Mouse (Mus musculus) testis, adult 2 months (tissue): ENCODE results near the gene Arhgap15. TPM values are rescaled to one million over a fixed set of nuclear protein-coding genes. Genes with fewer than 3 reads are reported as not detected.

ENCODE experiments used
- H3K27ac ChIP-seq: fragments of 200-500 bp; 2 replicates; pipeline ENCODE4 v1.5.1; 2012; ENCODE audit warnings: low read depth, low read length; ENCODE audit not compliant: control insufficient read depth, insufficient read depth
- H3K27me3 ChIP-seq: fragments of 200-500 bp; 2 replicates; pipeline ENCODE4 v1.6.1; 2012; ENCODE audit warnings: mild to moderate bottlenecking, low read length, moderate library complexity; ENCODE audit not compliant: control insufficient read depth, insufficient read depth
- H3K36me3 ChIP-seq: fragments of 200-500 bp; 2 replicates; pipeline ENCODE4 v1.6.1; 2012; ENCODE audit warnings: mild to moderate bottlenecking, low read length; ENCODE audit not compliant: control insufficient read depth, insufficient read depth
- H3K4me1 ChIP-seq: fragments of 200-500 bp; 2 replicates; pipeline ENCODE4 v1.6.1; 2012; ENCODE audit warnings: low read length; ENCODE audit not compliant: control insufficient read depth, insufficient read depth
- H3K4me3 ChIP-seq: fragments of 200-500 bp; 2 replicates; pipeline ENCODE4 v1.5.1; 2012; ENCODE audit warnings: low read depth, mild to moderate bottlenecking, low read length, moderate library complexity, mixed read lengths; ENCODE audit not compliant: control insufficient read depth
- CTCF ChIP-seq: fragments of 200-500 bp; IDR thresholded peaks from 2 replicates; pipeline ENCODE4 v1.5.1; 2012; ENCODE audit warnings: low read depth, mild to moderate bottlenecking, inconsistent platforms, low read length, moderate library complexity; ENCODE audit not compliant: control insufficient read depth, insufficient read depth, insufficient replicate concordance
- POLR2A ChIP-seq: fragments of 200-500 bp; IDR thresholded peaks from 2 replicates; pipeline ENCODE4 v1.6.1; 2012; ENCODE audit warnings: low read depth, mild to moderate bottlenecking, inconsistent platforms, low read length, moderate library complexity; ENCODE audit not compliant: control insufficient read depth
- polyA plus RNA-seq: library from polyadenylated mRNA; depleted of rRNA; stranded (reverse); fragments of >200 nt; gene quantifications from 2 replicates; pipeline ENCODE4 v1.2.3, GENCODE M21; 2012

Arhgap15 gene
- polyA plus RNA-seq, 1 experiment: 0.43 TPM

DNA sequence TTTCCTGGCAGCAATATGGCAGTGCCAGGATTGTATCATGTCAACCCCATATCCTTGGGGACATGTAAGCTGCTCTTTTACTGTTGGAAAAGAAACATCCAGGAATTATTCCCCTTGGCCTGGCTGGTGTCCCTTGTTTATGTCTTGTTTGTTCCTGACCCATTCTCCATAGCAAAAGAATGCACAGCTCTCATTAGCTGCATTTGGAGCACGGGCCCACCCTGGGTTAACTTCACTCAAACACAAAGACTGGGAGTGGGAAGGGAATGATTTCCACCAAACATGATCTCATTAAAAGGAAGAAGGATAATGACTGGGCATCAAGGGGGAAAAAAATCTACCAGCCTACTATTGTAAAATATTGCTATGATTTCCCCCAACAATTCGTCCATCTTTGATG, 600.5 kb downstream of the Arhgap15 start:
- Histone ChIP-seq H3K27me3 (no peaks in the 10 kb centered on the region), H3K36me3 (no peaks in the 10 kb centered on the region), H3K4me1 (no peaks in the 10 kb centered on the region), H3K27ac (no peak overlapping the region), H3K4me3 (no peak overlapping the region)
- TF ChIP-seq POLR2A (no peak), CTCF (no peak)

DNA sequence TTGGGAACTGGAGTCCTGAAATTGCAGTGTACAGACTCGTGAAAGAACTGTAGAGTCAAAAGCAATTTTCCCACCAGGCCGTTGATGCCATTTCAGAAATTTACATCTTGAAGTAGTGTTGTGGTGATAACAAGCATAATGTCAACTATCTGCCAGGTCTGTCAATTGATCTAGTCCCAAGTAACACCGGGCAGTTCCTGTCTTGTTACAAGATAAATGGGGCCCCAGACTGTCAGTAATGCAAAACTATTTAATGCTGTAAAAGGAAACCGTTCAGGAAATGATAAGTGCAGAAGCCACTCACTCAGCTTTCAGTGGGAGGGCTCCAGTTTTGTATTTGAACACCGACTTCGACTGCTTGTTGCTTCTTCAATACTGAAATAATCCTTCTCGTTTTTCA, 604.3 kb downstream of the Arhgap15 start:
- Histone ChIP-seq H3K4me1 (no peaks in the 10 kb centered on the region), H3K27me3 (no peaks in the 10 kb centered on the region), H3K27ac (no peak overlapping the region), H3K4me3 (no peak overlapping the region), H3K36me3 (no peaks in the 10 kb centered on the region)
- TF ChIP-seq POLR2A: no peak
- TF ChIP-seq CTCF: no peak

DNA sequence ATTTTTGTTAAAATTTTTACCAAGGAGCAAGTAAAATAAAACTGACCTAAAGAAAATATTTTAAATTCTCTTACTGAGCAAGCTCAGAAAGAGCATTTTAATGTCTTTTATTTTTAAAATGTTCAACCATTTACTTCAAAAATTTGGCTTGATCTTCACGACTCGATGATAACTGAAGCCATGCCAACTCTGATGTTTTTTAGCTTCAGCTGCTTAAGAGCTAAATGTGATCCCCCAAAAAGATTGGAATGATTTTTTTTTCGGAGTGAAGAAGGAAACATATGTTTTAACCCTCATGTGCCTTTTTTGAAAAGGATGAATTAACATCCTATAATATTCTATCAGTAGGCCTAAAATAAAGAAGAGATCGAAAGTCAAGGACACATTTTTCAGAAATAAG, 605.0 kb downstream of the Arhgap15 start:
- H3K27me3 ChIP-seq: no peaks in the 10 kb centered on the region
- no peaks in the 10 kb centered on the region for H3K36me3 ChIP-seq
- no peaks in the 10 kb centered on the region for H3K4me1 ChIP-seq
- H3K27ac ChIP-seq: no peak overlapping the region
- H3K4me3 ChIP-seq: no peak overlapping the region
- TF ChIP-seq POLR2A (no peak), CTCF (no peak)

DNA sequence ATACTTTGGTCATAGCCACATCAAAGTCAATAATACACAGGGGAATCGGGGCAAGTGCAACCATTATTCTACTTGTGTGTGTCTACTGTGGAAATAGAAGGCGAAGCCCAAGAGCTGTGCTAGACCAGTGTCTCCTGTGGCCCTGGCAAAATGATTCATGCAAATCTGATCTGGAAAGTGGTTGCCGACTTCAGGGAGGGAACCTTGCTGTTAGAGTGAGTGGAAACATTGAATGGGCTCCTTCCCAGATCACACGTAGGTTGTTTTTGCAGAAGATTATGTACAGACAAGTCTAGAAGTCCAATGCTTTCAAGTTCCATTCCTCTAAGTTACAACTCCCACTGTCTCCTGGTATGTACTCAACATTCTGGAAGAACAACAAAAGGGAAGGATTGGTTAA, 606.2 kb downstream of the Arhgap15 start:
- no peak overlapping the region for H3K27ac ChIP-seq
- H3K36me3 ChIP-seq: no peaks in the 10 kb centered on the region
- no peaks in the 10 kb centered on the region for H3K27me3 ChIP-seq
- TF ChIP-seq POLR2A (no peak), CTCF (no peak)
- H3K4me1 ChIP-seq: no peaks in the 10 kb centered on the region
- H3K4me3 ChIP-seq: no peak overlapping the region

DNA sequence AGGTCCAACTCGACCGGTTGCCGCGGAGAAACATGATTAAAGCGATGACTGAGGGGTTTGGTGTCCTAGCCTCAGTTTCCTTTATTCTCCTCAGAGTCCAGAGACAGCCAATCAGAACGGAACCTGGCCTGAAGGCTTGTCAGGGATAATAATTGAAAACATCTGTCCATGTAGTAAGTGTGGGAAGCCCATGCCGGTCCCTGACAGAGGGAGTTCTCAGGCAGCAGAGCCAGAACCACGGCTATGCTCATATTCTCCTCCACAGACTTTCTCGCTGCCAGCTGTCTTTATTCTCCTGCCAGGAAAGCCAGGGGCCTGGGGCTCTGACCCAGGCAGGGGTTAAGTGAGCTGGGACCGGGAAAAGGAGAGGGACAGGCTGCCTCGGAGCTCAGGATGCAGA, 606.7 kb downstream of the Arhgap15 start:
- no peak for TF ChIP-seq CTCF
- TF ChIP-seq POLR2A: no peak
- H3K4me1 ChIP-seq: no peaks in the 10 kb centered on the region
- H3K36me3 ChIP-seq: no peaks in the 10 kb centered on the region
- H3K27ac ChIP-seq: no peak overlapping the region
- H3K27me3 ChIP-seq: no peaks in the 10 kb centered on the region
- H3K4me3 ChIP-seq: no peak overlapping the region

DNA sequence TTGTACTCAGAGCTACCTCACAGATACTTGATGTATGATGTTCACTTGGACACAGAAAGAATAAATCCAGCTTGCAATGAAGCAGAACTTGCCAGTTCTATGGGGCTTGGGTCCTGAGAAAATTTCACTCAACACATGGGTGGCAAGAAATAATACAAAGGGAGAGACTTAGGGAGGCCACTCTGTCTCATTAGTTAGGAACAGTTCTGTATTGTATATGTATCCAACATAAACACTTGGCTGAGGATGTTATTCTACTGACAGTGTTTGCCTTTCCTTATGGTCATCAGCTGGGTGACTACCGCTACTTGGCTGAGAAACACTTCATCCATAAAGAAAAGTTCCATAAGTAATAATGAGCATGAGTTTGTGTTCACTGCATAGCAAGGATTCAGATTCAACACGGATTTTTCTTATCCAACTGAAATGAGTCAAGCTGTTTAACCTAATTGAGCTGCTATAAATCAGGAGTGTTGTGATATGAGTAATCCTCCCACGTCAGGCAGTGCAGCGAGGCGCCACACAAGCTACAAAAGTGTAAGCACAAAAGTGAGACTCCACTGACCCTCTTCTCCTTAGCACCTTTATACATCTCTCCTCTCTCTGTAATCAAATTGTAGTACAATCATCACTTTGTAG, 607.7 kb downstream of the Arhgap15 start:
- TF ChIP-seq POLR2A (no peak), CTCF (no peak)
- Histone ChIP-seq H3K27ac (no peak overlapping the region), H3K4me1 (no peaks in the 10 kb centered on the region), H3K27me3 (no peaks in the 10 kb centered on the region), H3K36me3 (no peaks in the 10 kb centered on the region), H3K4me3 (no peak overlapping the region)

DNA sequence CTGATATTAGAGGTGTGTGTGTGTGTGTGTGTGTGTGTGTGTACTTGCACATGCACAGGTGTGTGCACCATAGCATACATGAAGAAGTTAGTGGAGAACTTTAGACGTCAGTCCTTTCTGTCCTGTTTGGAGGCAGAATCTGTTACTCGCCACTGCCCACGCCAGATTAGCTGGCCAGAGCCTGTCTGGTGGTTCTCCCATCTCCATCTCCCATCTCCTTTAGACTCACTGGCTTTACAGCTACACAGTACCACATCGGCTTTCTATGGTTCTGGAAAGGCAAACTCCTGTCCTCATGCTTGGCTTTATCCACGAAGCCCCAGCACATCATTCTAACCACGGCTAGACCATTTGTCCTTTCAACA, 608.2 kb downstream of the Arhgap15 start:
- no peak overlapping the region for H3K4me3 ChIP-seq
- H3K27ac ChIP-seq: no peak overlapping the region
- H3K4me1 ChIP-seq: no peaks in the 10 kb centered on the region
- H3K27me3 ChIP-seq: no peaks in the 10 kb centered on the region
- no peak for TF ChIP-seq POLR2A
- no peak for TF ChIP-seq CTCF
- no peaks in the 10 kb centered on the region for H3K36me3 ChIP-seq

DNA sequence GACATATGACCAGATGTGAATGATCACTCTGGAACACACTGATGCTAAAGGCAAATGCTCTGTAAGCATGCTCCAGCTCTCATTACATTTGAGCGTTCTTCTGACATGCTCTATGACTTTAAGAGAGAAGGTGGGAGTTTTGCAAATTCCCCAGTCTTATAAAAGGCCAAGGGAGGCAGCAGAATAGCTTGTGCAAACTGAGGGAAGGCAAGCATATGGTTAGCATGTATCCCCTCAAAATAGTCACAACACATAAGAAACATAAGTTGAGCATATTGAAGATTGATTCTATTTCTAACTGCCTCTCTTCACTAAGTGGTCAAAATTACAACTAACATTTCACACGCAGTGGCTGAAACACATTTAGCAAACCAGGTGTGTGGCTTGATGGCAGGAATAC, 631.6 kb downstream of the Arhgap15 start:
- TF ChIP-seq CTCF (no peak), POLR2A (no peak)
- no peak overlapping the region for H3K4me3 ChIP-seq

More for the DNA sequence above, 631.6 kb downstream of the Arhgap15 start:
- H3K27me3 ChIP-seq: no peaks in the 10 kb centered on the region
- no peaks in the 10 kb centered on the region for H3K4me1 ChIP-seq
- no peaks in the 10 kb centered on the region for H3K36me3 ChIP-seq
- H3K27ac ChIP-seq: no peak overlapping the region
